Mouse (Mus musculus) c-Kit-negative CD71-positive TER-119-positive erythroid progenitor cells, embryonic 14.5 days (primary cell): ENCODE measurements around the gene Cox10.

ENCODE experiments used
- DNase-seq: peaks from one replicate; pipeline ENCODE4 v3.0.0-alpha.2; 2013; ENCODE audit warnings: low read depth, low spot score

Cox10 gene

DNA sequence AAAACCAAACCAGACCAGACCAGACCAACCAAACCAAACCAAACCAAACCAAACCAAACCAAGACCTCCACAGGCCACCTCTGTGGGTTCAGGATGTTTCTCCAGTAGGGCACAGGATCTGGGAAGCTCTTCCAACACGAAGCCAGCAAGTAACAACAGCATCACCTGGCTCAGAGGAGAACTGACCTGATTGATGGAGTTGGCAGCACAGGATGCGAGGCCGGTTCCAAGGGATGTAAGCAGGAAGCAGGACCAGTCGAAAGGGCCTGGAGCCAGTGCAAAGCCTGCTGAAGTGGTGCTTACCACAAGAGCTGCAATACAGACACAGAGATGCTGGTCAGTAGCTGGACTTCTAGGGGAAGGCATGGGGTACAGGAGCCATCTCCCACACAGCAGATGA is 34.2 kb downstream of the Cox10 start:
- no peak for DNase-seq

DNA sequence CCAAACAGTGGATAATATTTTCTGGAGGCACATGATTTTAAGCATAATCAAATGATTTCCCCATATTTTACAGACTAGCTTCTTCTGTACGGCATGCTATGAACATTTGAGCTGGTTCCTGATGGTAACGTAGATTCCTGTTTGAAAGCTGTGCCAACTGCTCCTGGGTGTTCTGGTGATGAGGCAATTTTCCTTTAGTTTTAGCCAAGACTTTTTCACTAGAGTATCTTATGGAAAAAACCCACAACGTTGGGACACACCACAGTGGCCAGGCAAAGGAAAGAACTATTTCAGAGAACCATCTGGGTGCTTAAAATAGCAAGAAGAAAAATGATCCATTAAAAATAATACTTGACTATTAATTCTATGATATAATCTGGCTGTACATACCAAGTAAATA is 35.2 kb downstream of the Cox10 start:
- DNase-seq = no peak

DNA sequence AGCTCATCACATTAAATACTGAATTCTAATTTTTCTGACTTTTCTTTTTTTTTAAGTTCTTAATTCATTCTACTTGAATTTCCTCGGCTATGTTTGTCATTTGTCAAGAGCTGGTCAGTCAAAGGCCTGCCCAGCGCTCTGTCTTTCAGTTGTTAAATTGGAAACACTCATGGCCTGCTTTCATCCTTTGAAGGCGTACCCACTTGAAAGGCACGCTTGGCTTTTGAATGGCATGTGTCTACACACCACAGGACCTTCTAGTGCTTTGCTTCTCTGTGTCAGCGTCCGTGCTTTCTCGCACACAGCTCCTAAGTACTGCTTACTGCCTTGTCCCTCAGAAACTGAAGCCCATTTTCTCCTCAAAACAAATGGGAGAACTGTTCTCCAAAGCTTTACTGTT is 38.0 kb downstream of the Cox10 start:
- no peak for DNase-seq

DNA sequence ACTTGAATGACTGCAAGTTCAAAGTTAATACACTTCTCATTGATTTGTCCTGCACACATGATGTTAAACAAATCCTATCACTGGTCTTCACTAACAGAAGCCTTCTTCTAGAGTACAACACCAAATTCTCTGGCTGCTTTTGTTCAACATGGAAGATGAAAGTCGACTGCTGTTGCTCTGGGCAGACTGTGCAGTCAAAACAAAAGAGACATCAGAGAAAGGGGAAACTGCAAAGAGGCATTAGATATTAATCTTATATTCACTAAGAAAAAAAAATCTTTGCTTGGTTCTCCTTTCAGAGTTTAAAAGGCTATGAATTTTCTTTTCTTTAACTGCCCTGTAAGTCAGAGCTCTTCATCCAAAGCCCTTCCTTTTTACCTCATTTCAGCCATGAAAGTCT is 39.7 kb downstream of the Cox10 start:
- DNase-seq = no peak

DNA sequence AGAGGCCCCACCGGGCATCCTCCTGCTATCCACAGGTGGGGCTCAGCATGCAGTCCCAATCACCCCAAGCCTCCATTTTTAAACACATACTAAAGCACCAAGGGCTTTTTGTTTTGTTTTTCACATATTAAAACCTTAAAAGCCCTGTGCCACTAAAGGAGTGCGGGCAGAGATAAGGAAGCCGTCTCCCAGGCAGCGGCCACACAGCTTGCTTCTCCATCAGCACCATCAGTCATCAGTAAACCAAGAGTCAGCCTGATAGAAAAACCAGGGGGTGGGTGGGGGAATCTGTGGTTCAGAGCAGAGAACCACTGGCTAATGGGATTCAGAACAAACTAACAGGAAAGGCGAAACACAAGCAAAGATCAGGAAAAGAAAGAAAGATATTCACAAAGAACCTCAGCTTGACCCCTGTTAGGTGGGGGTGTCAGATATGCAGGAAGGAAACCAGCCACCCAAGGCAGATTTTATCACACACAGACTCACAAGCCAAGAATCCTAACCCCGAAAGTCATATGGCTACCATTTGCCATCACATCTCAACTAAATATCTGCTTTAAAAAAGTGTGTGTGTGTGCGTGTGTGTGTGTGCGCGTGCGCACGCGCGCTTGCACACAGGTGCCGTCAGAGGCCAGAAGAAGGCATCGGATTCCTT is 41.7 kb downstream of the Cox10 start:
- DNase-seq = no peak

DNA sequence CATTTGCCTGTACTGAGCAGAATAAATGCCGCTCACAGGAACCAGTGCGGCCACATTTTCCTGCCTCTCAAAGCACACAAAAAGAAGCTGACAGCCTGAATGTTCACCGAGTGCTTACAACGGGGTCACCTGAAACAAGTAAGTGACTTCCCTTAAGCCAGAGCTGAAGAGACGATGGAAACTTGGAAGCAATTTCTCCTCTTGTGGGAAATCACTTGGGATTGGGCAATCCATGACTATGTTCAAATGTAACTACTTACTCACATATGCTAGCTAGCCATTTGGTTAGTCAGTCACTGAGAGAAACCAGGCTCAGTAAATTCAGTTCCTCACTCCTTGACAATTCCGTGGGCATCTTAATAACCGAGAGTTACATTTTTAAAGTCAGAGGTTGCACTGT is 43.0 kb downstream of the Cox10 start:
- no peak for DNase-seq

DNA sequence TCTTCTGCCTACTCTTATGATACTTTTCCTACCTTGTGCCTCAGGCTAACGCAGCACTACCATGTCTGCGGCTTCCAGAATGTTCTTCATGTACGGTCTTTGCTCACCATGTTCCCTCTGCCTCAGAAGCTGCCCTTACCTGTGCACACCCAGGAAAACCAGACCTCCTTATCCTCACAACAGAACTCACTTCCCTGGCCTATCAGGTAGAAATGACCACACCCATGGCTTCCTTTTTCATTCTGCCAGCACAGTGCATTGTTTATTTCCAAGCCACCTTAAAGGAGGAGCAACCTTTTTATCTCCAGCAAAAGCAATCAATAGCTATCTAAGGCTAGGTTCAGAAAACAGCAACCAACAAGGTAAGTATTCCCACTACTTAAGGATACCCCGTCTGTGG is 43.6 kb downstream of the Cox10 start:
- no peak for DNase-seq

DNA sequence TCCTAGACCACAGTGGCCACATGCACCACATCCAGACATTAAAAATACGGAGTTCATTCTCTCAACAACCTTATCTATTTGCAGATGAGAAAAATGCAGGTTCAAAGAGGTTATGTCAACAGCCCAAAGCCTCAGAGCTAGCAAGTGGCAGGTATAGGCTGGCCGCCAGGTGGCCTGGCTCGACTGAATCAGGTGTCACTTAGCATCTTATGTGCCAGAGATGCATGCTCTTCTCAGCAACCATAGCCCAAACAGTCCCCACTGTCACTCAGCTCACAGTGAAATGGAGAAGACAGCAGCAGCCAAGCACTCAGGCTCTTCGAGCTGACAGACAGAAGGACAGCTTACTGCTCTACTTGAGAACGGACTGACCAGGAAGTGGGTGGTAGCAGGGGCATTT is 44.6 kb downstream of the Cox10 start:
- DNase-seq = no peak

DNA sequence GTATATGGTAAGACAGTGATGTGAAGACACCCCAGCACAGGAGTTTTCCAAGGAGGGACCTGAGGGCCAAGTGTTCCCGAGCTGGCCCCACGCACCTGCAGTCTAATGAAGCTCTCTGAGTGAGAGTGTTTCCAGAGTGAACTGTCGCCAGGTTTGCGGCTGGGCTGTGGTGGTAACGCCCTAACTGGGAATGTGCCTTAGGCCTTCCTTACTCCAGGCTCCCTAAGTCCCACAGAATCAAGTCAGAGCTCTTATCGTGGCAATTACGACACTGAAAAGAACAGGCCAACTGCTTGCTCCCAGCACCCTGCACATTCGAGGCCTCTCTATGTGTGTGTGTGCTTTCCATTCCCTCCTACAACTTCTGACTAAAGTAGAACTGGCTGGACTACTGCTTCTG is 51.8 kb downstream of the Cox10 start:
- no peak for DNase-seq

DNA sequence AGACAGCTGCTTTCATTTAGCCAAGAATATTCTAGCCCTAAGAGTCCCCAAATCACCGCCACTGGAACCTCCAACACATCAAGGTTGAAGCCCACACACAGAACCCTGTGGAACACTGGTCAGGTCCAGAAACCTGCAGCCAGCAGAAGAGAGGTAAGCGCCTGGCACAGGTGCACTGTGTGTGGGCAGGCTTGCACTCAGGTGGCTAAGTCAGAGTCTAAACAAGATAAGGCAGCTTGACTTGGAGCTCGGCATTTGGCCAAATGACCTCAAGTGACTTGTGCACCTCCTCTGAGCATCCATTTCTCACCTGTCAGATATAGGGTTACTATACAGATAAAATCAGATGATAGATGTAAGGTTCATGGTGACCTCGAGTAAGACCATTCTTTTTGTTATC is 53.4 kb downstream of the Cox10 start:
- DNase-seq = no peak

DNA sequence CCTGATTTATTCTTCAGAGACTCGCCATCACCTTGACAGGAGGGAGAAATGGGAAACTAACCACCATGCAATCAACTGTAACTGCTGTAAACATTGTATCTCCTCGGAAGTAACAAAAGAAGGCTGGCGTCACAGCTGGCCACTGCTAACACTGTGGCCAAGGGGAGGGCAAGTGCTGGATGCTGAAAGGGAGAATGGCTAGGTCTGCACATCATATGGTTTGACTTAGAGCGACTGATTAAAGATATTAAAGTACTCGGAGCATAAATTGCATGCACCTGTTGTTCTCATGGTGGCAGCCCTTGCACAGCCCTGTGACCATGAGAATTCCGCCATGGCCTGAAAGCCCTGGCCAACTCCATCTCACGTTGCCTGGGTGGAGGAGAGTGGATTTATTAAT is 54.7 kb downstream of the Cox10 start:
- no peak for DNase-seq

DNA sequence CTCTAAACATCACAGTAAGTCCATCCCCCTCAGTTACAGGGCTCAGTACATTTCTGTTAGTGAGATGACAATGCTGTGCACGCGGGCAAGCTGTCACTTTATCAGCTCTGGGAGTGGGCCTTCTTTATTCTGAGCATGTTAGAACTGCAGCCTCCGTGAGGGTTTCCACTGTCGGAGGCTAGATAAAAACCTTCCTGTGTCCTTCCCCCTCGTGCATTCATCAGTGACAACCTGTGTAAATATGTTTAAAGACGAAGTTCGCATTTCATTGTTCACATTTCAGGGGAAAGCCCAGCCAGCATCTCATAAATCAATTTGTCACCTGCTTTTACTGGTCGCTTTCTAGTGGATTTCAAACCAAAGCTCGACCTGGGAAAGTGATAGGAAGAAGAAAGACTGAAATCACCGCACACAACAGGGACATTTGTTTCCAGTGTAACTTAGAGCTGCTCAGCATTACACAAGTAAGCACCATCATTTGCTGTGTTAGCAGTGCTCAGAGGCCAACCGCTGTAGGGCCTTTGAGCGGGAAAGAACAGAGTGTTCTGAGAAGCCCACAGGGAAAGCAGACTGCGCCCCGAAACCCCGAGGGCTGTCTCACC is 55.8 kb downstream of the Cox10 start:
- DNase-seq = no peak

DNA sequence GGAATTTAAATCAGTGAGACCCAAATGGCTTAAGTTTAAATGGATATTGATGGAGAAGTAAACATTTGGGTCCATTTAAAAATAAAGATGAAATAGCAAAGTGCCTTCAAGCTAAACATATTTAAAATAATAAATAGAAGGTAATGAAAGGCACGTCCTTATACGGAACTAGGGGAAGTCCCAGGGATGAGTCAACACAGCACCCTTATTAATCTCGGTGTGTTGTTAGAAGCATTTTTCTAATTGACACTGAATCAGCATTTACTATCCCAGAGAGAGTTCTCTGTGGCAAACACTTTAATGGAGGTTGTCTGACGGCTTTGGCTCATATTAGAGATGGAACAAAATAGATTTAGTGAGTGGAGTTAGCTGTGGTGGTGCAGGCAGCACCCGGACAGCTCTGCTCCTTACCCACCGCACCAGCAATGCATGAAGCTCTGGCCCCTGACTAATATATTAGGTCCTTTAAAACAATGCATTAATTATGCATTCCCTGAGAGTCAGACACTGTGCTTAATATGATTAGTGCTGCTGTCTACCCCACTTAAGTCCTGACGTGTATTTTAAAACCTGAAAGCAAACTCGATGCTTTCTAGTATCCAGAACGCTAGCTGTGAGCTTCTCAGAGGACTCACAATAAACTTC is 56.7 kb downstream of the Cox10 start:
- DNase-seq = no peak

DNA sequence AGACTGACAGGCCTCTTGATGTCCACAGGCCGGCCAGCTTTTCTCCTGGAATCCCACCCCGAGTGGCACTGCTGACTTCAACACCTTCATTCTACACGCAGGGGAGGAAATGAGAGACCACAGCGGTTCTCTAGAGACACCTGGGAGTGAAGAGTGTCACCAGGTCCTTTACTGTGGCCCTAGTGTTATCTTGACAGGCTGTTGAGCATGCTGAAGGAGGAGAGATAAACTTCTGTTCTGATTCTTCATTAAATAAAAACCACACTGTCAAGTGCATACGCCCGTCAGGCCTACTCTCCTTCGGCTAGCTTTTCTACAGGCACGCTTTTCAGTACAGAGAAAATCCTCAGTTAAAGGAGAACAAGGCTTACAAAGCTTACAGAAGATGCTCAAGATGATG is 60.0 kb downstream of the Cox10 start:
- no peak for DNase-seq

DNA sequence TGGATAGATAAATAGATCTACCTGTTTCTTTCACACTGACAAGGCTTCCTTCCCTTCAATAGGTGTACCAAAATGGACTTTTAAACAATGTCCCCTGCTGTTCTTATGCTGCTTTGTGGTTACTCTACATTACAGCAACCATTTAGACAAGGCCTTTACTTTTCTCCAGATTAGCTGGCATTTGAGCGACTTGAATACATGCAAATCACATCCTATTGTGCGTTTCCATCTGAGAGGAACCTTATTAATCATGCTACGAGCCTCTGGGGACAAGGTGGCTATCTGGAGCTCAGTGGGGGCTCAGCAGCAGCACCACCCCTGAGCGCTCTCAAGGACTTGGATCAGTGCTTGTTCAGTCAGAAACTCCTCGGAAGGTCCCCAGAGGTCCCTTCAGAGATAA is 61.1 kb downstream of the Cox10 start:
- DNase-seq = no peak

DNA sequence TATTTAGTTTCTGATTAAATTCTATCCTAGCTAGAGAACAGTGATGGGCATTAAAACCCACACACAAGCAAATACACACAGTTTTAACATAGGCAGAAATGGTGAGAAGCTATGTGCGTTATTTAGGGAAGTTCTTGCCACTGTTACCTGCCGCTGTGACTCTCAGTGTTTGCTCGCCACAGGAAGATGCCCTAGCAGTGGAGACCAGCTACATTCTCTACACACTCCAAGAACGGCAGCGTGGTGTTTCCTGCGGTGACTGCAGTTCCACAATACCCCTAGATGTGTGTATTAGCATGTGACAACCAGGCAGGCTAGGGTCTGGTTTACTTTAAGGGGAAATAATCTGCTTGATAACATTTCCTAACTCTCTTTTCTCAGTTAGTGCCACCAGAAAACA is 64.0 kb downstream of the Cox10 start:
- no peak for DNase-seq

DNA sequence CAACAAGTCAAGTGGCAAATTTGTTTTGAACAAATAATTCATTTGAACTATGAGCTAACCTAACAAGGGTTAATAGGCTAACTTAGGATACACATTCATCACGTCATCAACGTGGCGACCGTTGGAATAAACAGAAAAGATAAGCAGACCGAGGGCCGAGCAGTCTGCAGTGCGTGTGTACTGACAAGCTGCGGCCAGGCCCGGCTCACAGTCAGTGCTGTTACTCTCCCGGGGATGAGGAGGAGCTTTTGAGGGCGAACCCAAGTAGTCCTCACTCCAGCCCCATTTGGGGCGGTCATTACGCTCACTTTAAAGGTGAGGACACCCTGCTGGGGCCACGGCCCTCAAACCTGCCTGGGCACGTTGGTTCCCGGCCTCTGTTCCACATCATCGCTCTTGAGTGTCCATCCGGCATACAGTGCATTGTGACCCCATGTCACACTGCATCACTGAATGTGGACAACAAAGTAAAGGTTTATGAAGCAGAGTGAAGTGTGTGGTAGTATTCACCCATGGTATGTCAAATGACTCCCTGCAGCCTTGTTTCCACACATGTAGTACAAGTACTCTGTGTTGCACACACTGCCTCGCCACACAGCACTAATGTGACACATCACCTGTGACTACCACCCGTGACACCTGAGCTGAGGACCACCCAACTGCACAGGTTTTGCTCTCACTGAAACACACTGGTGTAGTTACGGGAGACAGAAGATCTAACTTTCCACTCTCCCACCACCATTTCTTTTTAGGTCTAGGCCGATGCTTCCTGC is 68.4 kb downstream of the Cox10 start:
- DNase-seq = no peak

DNA sequence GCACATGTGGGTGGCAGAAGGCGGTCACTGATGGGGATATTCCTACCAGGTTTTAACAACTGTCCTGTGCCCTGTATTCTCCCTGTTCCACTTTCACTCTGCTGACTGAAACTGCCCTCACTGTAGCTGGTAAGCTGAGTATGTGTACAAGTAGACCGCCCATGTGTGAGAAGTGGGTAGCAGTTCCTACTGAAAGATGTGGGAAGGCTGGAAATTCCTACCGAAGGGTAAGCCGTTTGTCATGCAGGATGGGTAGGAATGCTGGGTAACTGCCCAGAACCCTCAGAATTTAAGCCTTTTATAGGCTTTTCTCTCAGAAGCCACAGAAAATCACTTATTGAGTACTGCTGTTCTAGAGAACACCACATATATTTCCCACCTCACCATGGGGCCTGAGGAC is 75.1 kb downstream of the Cox10 start:
- no peak for DNase-seq

DNA sequence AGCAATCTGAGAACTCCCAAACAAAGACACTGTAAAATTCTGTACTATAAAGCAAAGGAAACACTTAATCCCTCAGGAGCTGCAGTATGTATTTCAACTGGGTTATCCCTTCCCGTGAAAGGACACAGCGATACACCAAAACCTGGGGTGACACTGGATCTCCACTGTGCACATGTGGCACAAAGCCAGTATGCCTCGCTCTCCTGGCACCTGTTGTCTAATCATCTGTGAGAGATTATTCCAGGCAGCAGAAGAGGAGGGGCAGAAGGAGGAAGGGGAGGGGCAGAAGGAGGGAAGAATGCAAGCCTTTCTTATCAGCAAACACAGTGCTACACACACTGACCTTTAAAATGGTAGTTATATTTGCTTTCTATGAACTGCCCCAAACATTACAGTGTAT is 75.8 kb downstream of the Cox10 start:
- DNase-seq = no peak

DNA sequence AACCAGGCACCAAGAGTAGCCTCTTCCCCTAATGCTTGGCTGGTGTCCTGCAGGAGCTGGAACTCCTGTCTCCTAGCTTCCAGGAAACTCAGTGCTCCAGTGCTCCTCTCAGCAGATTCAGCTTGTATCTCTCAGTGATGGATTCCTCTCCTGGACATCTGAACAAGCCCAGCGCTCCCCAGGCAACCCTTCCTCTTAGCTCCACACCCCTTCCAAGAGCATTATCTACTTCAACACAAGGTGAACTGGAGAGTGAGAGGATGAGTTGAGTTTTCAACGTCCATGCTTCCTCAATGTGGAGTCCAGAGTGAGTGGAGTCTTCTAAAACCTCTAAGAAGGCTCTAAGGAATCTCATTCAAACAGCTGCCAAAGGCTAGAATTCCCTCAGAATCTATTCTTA is 76.6 kb downstream of the Cox10 start:
- no peak for DNase-seq

DNA sequence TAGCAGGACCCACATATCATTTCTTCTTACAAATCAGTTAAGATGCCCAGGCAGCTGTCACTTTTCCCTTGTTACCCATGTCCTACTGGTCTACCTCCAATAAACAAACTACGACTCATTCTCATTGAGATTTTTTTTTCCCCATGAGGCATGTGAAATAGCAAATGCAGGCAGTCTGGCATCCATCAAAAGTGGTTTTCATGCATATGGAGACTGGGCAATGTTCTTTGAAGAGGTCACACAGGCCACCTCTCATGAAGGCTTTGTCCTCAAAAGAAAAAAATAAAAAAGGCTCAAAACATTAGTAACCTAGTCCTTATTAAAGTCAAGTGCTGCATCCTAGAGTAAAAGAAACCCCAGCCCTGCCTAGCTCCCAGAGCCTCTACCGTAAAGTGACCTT is 78.2 kb downstream of the Cox10 start:
- DNase-seq = no peak

DNA sequence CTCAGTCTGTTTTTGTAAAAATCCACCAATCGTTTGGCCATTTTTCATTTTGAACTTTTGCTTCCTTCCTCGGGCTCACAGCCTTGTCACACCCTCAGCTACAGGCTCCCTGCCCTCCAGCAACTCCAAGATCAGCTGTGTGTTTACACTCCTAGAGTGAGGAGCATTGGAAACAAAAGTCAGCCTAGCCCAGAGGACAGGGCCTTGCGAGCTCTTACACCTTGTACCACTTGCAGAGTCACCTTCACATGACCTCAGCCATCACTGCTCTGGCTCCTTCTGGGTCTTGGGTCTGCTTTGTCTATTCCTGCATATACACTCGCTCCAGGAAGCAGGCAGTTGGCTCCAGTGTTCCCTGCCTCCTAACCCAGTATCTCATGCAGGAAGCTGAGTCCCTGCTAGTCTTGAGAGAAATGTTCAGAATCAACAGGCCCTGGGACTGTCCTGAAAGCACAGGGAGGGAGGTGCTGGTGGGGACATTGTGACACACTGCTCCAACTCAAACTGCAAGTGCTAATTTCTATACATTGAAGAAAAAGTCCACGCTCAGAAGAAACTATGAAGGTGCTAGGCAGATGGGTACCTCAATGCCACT is 79.0 kb downstream of the Cox10 start:
- DNase-seq = no peak
